Mouse (Mus musculus): ENCODE results near the gene Pafah1b3.

GRCm38 (mm10) chr7:25292107-25292506 lies 5.7 kb downstream of the Pafah1b3 start:
- TF ChIP-seq MEF2A (IDR thresholded peaks at IDR 0.05; ENCODE audit: extremely low read depth, insufficient replicate concordance, low read depth, low read length, poor library complexity, severe bottlenecking) (no peak), TAL1 (IDR thresholded peaks at IDR 0.05; ENCODE audit: low read length) (no peak), TBP (IDR thresholded peaks at IDR 0.05; ENCODE audit: low read depth, low read length) (no peak), GATA1 (IDR thresholded peaks at IDR 0.05; ENCODE audit: low read depth, low read length) (no peak), POLR2A (IDR thresholded peaks at IDR 0.05; ENCODE audit: control insufficient read depth in 1 of 2, insufficient read depth in 1 of 2, low read depth in 1 of 2, low read length in 2 of 2, poor library complexity in 1 of 2) (no peak), CTCF (IDR thresholded peaks at IDR 0.05 in 2 of 3, conservative IDR thresholded peaks at IDR 0.05 in 1 of 3; ENCODE audit: control insufficient read depth in 1 of 3, insufficient read depth in 1 of 3, low read depth in 2 of 3, low read length in 3 of 3, poor library complexity in 1 of 3, severe bottlenecking in 1 of 3) (no peak), ZC3H11A (IDR thresholded peaks at IDR 0.05; ENCODE audit: low read depth, low read length) (no peak), HCFC1 (IDR thresholded peaks at IDR 0.05; ENCODE audit: low read depth, low read length) (no peak)
